Mouse (Mus musculus): ENCODE data around the gene Gm13043.
"Not testable (repeated sequence)": the region's sequence is repeated elsewhere in the genome, so short reads cannot be mapped to it uniquely, and the experiment has no call there.

Gene Gm13043

DNA sequence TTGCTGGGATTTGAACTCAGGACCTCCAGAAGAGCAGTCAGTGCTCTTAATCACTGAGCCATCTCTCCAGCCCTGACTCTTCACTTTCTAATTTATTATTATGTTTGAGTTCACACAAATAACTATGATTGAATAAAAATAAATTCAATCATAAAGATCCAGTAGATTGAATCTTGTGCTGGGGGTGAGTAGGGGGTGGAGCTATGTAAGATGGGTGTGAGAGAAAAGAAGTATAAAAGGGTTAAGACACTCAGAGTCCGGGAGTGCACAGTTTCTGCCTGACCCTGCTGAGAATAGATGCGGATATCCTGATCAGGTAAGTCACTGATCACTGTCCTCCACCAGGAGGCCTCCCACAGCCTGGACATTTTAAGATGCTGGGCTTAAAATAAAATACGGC lies at the start of gene Gm13043:
Gm13043 (plus strand) TSS at position 301 of the 400 bp plus-strand sequence.
- no peak for DNase-seq (ENCODE audit: low spot score)

DNA sequence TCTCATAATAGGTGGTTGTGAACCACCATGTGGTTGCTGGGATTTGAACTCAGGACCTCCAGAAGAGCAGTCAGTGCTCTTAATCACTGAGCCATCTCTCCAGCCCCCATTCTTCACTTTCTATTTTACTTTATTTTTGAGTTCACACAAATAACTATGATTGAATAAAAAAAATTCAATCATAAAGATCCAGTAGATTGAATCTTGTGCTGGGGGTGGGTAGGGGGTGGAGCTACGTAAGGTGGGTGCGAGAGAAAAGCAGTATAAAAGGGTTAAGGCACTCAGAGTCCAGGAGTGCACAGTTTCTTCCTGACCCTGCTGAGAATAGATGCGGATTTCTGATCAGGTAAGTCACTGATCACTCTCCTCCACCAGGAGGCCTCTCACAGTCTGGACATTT lies 24.5 kb downstream of the Gm13043 start, which contains the start of gene Gm13040:
Gm13040 (plus strand) TSS at position 301 of the 400 bp plus-strand sequence.
- DNase-seq (ENCODE audit: low spot score) = not testable (repeated sequence)

GRCm38 (mm10) chr4:143551400-143551799 lies 40.3 kb downstream of the Gm13043 start, which contains the start of the genes BC080695 and Gm13057:
TSS of gene BC080695 (plus strand) at chr4:143551700.
TSS of gene Gm13057 (plus strand) at chr4:143551709.
- not testable (repeated sequence) for DNase-seq (ENCODE audit: low spot score)
